In genomic region chr5:100706675-100707074, GRCm38 (mm10) we compare ENCODE assay signal across 17 mouse cellular contexts. TPM values are rescaled to one million over a fixed set of nuclear protein-coding genes. Genes with fewer than 3 reads are reported as not detected.
A peak's percentile ranks its signal among the peaks of the same experiment; 100 is the strongest.
DNase-seq lines count a peak whose midpoint lies in the region; ATAC-seq and TF ChIP-seq lines count a peak whose summit lies in the region.
"Had no signal": no experiment of that assay in that cellular context is flagged by ENCODE, and none has a peak within 500 bp of the region (broad histone marks: within the 10 kb centered on the region; RNA-seq: fewer than 3 reads in every experiment).

No protein-coding gene starts in this region.

- no peaks in the 10 kb centered on the region for H3K9me3 ChIP-seq in hindbrain, embryonic 11.5 days (ENCODE audit: control insufficient read depth, low read length)
- no peaks in the 10 kb centered on the region for H3K9me3 ChIP-seq in hindbrain, embryonic 16.5 days (ENCODE audit: control insufficient read depth, low read length)
- peaks cover 46% of the 10 kb centered on the region for H3K9me3 ChIP-seq in megakaryocyte, embryonic 14.5 days
- H3K9me3 ChIP-seq: limb, embryonic 13.5 days; midbrain, embryonic 13.5 days had no signal

- DNase-seq in hindbrain, embryonic 11.5 days (ENCODE audit: low spot score) = no peak
- peak; percentile 37 for DNase-seq in adipocyte (ENCODE audit: low spot score)
- DNase-seq in cerebellum, adult 2 months = no peak
- no peak for DNase-seq in yolk sac, embryonic 10.5 days (ENCODE audit: low spot score)
- DNase-seq: adrenal gland, postnatal 25 days; cerebellum, adult 9-10 months; heart, postnatal 36 days; kidney, postnatal 14 days; lung, postnatal 10 days had no signal

- no peak overlapping the region for H3K27ac ChIP-seq in hindbrain, embryonic 11.5 days (ENCODE audit: low read depth, low read length)
- no peak overlapping the region for H3K27ac ChIP-seq in hindbrain, embryonic 16.5 days (ENCODE audit: low read depth, low read length)
- no peak overlapping the region for H3K27ac ChIP-seq in cerebellum, adult 2 months (ENCODE audit: insufficient read depth, low read length)
- H3K27ac ChIP-seq: left cerebral cortex, adult 2 months; limb, embryonic 13.5 days; midbrain, embryonic 13.5 days had no signal

- no peak for TF ChIP-seq POLR2A in cerebellum, adult 2 months (IDR thresholded peaks at IDR 0.05; ENCODE audit: borderline replicate concordance, insufficient read depth, low read length)

- no peaks in the 10 kb centered on the region for H3K4me1 ChIP-seq in hindbrain, embryonic 11.5 days (replicated peaks; ENCODE audit: control insufficient read depth, insufficient read depth, low read length)
- H3K4me1 ChIP-seq in hindbrain, embryonic 16.5 days (ENCODE audit: control insufficient read depth, insufficient read depth, low read depth, low read length) = no peaks in the 10 kb centered on the region
- peaks cover 65% of the 10 kb centered on the region for H3K4me1 ChIP-seq in megakaryocyte, embryonic 14.5 days
- no peaks in the 10 kb centered on the region for H3K4me1 ChIP-seq in cerebellum, adult 2 months (ENCODE audit: control insufficient read depth, insufficient read depth, low read length)
- H3K4me1 ChIP-seq: midbrain, embryonic 13.5 days had no signal

- 40% methylated on average over 8 of the region's 8 CpGs for WGBS in hindbrain, embryonic 11.5 days
- 35% methylated on average over 8 of the region's 8 CpGs for WGBS in hindbrain, embryonic 16.5 days
- WGBS in cerebellum, adult 2 months = 21% methylated on average over 8 of the region's 8 CpGs

- no peak for TF ChIP-seq CTCF in cerebellum, adult 2 months (IDR thresholded peaks at IDR 0.05; ENCODE audit: borderline replicate concordance, insufficient read depth, low read depth, low read length)

- H3K36me3 ChIP-seq in hindbrain, embryonic 11.5 days (ENCODE audit: control insufficient read depth, insufficient read depth, low read length) = no peaks in the 10 kb centered on the region
- H3K36me3 ChIP-seq in hindbrain, embryonic 16.5 days (ENCODE audit: control insufficient read depth, insufficient read depth, low read length) = no peaks in the 10 kb centered on the region
- peaks cover 79% of the 10 kb centered on the region for H3K36me3 ChIP-seq in megakaryocyte, embryonic 14.5 days (replicated peaks; ENCODE audit: low read length)
- H3K36me3 ChIP-seq: heart, embryonic 12.5 days; limb, embryonic 13.5 days; midbrain, embryonic 13.5 days had no signal

- no peak overlapping the region for H3K4me3 ChIP-seq in hindbrain, embryonic 11.5 days (ENCODE audit: low read depth, low read length)
- no peak overlapping the region for H3K4me3 ChIP-seq in hindbrain, embryonic 16.5 days (ENCODE audit: low read length)
- peak overlapping the region; percentile 33 for H3K4me3 ChIP-seq in megakaryocyte, embryonic 14.5 days (replicated peaks)
- no peak overlapping the region for H3K4me3 ChIP-seq in cerebellum, adult 2 months (replicated peaks; ENCODE audit: insufficient read depth, low read depth, low read length)
- H3K4me3 ChIP-seq: heart, embryonic 12.5 days; left cerebral cortex, adult 2 months; limb, embryonic 13.5 days; midbrain, embryonic 13.5 days had no signal

- no peak overlapping the region for H3K9ac ChIP-seq in hindbrain, embryonic 11.5 days (ENCODE audit: low read depth, low read length)
- no peak overlapping the region for H3K9ac ChIP-seq in hindbrain, embryonic 16.5 days (ENCODE audit: low read depth, low read length)
- H3K9ac ChIP-seq: heart, embryonic 12.5 days; limb, embryonic 13.5 days; midbrain, embryonic 13.5 days had no signal

- peak; percentile 73 for ATAC-seq in hindbrain, embryonic 11.5 days (ENCODE audit: low FRiP score)
- no peak for ATAC-seq in hindbrain, embryonic 16.5 days
- ATAC-seq in megakaryocyte, adult 5-6 weeks (ENCODE audit: poor library complexity, severe bottlenecking) = no peak
- ATAC-seq: forebrain, embryonic 16.5 days; midbrain, embryonic 13.5 days had no signal

- no peaks in the 10 kb centered on the region for H3K27me3 ChIP-seq in hindbrain, embryonic 11.5 days (ENCODE audit: control insufficient read depth, insufficient read depth, low read length)
- H3K27me3 ChIP-seq in hindbrain, embryonic 16.5 days (replicated peaks; ENCODE audit: control insufficient read depth, insufficient read depth, low read length) = no peaks in the 10 kb centered on the region
- H3K27me3 ChIP-seq in megakaryocyte, embryonic 14.5 days (replicated peaks) = no peaks in the 10 kb centered on the region
- no peaks in the 10 kb centered on the region for H3K27me3 ChIP-seq in cerebellum, adult 2 months (ENCODE audit: control insufficient read depth, insufficient read depth, low read length)
- H3K27me3 ChIP-seq: heart, embryonic 12.5 days; limb, embryonic 13.5 days; midbrain, embryonic 13.5 days had no signal

- H3K4me2 ChIP-seq in hindbrain, embryonic 11.5 days (replicated peaks; ENCODE audit: low read depth, low read length) = no peak overlapping the region
- H3K4me2 ChIP-seq in hindbrain, embryonic 16.5 days (ENCODE audit: low read length) = no peak overlapping the region
- H3K4me2 ChIP-seq: heart, embryonic 12.5 days; limb, embryonic 13.5 days; midbrain, embryonic 13.5 days had no signal

RNA-seq across cellular contexts. Expression of gene Hpse, which starts 12.8 kb away (rescaled TPM):
- polyA plus RNA-seq in hindbrain, embryonic 11.5 days (2014; fragmentation: Nextera tagmentation; extraction: Ambion mirVana) = 1.6 and 2.4 TPM in 2 replicates
- polyA plus RNA-seq in hindbrain, embryonic 16.5 days (2015; fragmentation: Nextera tagmentation; extraction: Ambion mirVana) = 0.56 and 0.66 TPM in 2 replicates
- 12.2 and 30.3 TPM in 2 replicates for polyA plus RNA-seq in megakaryocyte, embryonic 14.5 days (2012; ENCODE audit: insufficient read depth, low replicate concordance)
- total RNA-seq in megakaryocyte, adult 5-6 weeks (2015) = 84.1 and 95.3 TPM in 2 replicates
- total RNA-seq in megakaryocyte, adult 5-6 weeks (2017) = 93.8 and 102 TPM in 2 replicates
- polyA plus RNA-seq in cerebellum, adult 2 months (2012; rRNA removed) = 0.35 and 0.67 TPM in 2 replicates

RNA-seq across cellular contexts. Expression of gene Coq2, which starts 31.7 kb away (rescaled TPM):
- polyA plus RNA-seq in hindbrain, embryonic 11.5 days (2014; fragmentation: Nextera tagmentation; extraction: Ambion mirVana) = 48.4 and 55.5 TPM in 2 replicates
- 49.6 and 49.8 TPM in 2 replicates for polyA plus RNA-seq in hindbrain, embryonic 16.5 days (2015; fragmentation: Nextera tagmentation; extraction: Ambion mirVana)
- 34.3 and 77.6 TPM in 2 replicates for polyA plus RNA-seq in megakaryocyte, embryonic 14.5 days (2012; ENCODE audit: insufficient read depth, low replicate concordance)
- 20.9 and 21.0 TPM in 2 replicates for total RNA-seq in megakaryocyte, adult 5-6 weeks (2015)
- 20.1 and 22.5 TPM in 2 replicates for total RNA-seq in megakaryocyte, adult 5-6 weeks (2017)
- 108 and 112 TPM in 2 replicates for polyA plus RNA-seq in cerebellum, adult 2 months (2012; rRNA removed)
